Mouse (Mus musculus): Measurements from ENCODE around the gene Ltf.

Ltf gene

DNA sequence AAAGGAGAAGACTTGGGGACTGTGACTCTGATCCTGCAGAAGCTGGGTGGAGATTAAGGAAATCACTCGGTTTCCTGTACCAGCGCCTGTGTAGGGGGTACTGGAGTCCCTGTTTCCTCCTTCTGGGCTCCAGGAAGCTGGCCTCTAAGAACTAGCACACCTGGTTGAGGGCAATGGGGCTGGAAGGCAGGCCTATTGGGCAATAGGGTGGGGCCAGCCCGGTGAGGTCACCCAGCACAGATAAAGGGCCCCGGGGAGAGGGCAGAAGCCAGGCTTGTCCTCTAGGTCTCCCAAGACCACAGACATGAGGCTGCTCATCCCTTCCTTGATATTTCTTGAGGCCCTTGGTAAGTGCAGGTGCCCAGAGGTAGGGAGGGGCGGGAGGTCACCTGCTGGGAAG is at the start of gene Ltf:
Gene Ltf (plus strand): TSS at position 250 of the 400 bp plus-strand sequence.
- in situ Hi-C loops (cut with MboI) = no loop called here

DNA sequence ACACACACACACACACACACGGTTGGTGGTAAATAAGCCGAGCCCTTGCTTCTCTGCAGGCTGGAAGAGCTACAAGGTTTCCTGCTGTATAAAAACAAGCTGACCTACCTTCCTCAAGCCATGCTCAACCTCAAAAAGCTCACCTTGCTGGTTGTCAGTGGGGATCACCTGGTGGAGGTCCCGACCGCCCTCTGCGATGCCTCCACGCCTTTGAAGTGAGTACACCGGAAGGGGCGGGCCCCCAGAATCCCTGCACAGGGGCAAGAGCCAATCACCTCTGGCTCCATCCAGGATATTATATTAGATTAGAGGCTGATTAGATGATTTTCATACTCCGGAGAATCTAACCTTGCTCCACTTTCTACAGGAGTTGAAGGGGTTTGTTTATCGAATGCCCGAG is 39.7 kb upstream of the Ltf start:
- in situ Hi-C loops (cut with MboI) = no loop called here

DNA sequence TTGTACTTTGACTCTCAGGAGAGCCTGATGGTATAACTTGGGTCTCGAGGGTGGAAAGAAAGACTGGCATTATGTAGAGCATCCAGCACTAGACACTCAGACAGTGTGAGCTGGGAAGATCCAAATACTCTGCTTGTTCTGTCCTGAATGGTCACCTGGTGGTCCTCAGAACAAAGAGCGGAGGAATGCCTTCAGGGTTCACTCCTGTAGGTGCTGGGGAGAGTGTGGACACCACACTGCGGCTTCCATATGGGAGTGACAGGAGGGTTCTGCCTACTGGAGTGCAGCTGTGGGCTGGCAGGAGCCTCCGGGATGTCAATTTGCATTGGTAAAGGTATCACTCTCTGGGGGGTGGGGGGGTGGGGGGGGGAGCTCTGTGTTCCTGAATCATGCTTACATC is 36.7 kb upstream of the Ltf start:
- in situ Hi-C loops (cut with MboI) = no loop called here

DNA sequence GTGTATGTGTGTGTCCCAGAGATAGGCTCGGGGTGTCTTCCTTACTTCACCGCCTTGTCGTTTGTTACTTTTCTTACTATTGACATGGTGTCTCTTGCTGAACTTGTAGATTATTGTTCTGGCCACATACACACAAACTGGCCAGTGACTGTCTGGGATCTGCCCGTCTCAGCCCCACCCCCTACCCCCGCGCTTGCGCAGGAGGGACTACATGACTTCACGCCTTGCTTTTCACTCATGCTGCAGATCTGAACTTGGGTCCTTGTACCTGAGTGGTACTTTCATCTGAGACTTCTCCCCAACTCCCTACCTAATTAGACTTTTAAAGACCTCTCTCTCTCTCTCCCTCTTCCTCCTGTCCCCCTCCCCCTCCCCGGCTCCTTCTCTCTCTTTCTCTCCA is 35.0 kb upstream of the Ltf start:
- in situ Hi-C loops (cut with MboI) = no loop called here

DNA sequence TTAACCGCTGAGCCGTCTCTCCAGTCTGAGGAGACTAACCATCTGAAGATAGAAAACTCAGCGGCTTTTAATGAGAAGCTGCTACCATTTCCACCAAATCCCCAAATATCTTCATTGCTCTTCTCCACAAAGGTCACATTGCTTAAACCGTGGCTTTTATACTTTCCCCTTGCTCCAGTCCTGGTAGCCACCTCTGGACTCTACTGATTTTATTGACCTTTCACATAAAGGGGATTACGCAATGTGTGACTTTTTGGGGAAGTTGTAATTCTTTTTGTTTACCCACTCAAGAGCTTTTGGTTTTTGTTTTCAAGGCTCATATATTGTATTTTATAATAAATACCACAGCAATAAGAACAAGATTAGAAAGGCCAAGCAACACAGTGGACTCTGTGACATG is 33.5 kb upstream of the Ltf start:
- in situ Hi-C loops (cut with MboI) = no loop called here

DNA sequence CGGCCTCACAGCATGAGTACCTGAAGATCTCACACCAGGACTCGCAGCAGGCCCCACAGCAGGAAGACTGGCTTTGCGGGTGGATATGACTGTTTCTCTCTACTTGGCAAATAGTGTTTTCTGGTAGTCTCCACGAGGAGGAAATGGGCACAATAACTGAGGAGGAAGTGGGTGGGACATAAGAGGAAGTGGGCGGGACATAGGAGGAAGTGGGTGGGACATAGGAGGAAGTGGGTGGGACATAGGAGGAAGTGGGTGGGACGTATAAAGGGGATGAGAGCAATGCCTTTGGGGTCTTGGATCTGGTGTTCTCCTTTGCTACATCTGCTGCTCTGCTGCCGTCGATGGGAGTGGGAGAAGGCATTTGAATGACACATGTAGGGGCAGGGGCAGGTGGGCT is 33.1 kb upstream of the Ltf start:
- in situ Hi-C loops (cut with MboI) = no loop called here

DNA sequence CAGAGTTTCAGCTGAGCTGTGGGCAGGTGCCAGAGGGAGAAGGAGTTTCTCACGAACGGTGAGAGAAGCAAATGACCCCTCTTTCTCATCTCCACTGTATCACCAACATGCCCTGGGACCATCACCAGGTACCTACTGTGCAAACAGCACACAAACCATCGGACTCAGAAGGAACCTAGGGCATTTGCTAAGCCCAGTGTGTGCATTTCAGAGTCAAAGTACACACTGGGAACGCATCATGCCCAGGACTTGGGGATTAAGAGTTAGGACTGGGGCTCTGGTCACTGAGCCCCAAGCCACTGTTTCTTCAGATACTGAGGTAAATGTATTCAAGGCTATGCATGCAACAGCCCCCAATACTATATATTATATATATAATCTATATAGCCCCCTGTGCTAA is 31.7 kb upstream of the Ltf start:
- in situ Hi-C loops (cut with MboI) = no loop called here

DNA sequence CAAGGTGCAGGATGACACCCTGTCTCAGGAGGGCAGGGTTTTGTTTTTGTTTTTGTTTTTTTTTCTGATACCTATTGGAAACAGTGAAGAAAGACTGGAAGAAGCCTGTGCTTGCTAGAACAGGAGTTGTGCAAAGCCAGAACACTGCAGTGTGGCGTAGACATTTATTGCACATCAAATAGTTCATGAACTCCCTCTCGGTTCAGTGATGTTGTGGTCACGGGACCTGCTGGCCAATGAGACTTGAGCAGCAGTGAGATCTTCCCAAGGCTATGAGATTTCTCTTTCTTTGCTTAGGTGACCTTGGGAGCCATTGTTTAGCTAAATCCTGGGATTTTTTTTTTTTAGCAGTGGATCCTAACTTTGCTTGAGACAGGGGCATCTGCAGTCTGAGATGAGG is 31.0 kb upstream of the Ltf start:
- in situ Hi-C loops (cut with MboI) = no loop called here

DNA sequence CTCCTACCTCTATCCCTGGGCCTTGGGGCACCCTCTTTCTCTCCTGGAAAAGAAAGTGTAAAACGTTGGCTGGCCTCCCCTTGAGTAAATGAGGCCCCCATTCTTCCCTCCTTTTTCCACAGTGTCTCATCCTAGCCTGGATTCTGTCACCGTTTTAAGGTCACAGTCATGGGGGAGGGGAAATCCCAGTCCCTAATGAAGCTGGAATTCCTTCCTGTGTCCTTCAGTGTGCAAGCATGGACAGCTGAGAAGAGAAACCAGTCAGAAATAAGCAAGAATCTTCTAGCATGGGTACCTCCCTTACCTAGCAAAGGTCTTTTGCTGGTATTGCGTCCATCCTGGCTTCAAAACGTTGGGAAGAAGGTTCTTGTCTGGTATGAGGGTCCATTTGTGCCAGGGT is 29.9 kb upstream of the Ltf start:
- in situ Hi-C loops (cut with MboI) = no loop called here

DNA sequence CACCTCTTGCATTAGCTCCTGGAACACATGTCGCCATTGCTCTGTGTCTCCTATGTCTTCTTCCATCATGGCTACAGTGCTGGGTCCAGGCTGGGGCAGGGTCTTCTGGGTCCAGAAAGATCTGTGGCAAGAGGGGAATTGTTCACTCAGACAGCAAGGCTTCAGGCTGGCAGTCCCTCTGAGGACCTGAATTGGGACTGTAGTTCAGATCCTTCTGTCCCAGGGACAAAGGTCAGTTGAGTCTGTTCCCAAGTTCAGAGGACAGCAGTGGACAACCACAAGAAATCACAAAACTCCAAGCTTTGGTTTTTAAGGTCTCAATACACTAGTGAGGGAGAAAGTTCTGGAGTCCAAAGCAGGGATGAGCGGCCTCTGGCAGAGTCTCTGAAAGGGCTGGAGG is 29.5 kb upstream of the Ltf start:
- in situ Hi-C loops (cut with MboI) = no loop called here

DNA sequence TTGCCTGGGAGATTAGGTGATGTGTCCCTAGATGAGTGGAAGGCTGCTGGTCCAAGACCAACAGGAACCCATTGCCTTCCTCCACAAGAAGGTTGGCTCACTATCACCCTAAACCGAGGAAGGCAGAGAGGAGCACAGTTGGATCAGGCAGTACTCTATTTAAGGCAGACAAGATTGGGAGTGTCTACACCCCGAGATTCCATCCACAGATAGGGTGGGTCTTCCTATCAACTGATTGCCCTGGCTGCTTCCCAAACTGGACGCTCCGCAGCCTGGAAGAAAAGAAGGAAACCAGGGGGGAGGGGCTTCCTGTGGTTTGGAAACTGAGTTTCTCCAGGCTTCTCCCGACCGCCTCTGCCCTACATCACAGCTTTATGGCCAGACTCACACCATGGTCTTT is 28.9 kb upstream of the Ltf start, which contains the start of gene Rtp3:
Gene Rtp3 (minus strand): TSS at position 380 of the 400 bp plus-strand sequence.
- in situ Hi-C loops (cut with MboI) = no loop called here

DNA sequence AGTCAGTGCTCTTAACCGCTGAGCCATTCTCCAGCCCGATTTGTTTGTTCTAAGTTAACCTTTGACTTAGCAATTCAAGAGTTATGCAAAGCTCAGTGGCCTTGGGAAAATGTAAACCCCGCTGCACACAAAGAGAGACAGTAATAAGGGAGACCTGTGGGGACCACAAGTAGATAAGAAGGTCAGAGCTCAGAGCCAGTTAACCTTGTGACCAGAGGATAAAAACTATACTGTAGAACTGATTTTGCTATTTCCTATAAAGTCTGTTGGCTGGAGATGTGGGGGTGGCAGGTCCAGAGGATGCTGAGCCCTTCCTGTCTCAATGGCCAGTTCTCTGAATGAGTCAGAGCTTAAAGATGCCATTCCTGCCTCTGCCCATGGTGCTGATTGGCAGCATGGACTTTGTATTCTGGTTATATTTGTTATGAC is 25.8 kb upstream of the Ltf start:
- in situ Hi-C loops (cut with MboI) = no loop called here

DNA sequence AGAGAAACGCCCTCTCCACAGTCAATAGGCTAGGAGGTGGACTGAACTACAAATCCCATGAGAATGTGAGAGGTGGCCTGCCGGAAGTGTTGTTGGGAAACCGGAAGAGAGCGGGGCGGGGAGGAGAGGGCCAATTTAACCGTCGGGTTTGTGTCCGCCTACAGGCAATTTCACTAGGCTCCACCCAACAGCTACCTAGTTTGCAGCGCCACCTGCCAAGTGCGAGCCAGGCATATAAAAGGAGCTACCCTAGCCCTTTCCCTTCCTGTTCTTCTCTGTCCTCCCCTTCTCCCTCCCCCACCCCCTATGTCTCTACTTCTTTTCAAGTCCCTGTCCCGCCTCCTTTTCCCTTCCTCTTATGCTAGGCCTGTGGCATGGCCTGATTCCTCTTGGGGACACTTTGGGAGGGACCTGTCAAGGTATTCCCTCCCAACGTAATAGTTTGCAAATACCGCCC is 24.3 kb upstream of the Ltf start:
- in situ Hi-C loops (cut with MboI) = no loop called here

DNA sequence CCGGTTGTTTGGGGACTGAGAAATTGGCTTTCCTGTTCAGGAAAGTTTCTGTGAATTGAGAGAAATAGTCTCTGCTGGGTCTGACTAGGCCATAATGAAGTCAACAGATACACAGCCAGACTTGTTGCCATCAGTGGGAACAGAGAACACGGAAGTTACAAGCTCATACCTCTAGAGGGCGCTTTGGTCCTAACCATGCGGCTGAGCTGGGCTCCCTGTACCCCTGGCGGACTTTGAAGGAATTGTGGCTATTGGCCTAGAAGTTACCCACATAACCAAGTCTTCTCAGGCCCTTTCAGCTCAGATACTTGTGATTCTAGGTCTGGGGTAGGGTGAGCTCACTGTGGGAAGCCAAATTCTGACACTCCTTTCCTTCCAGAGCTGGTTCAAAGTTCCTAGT is 21.8 kb upstream of the Ltf start:
- in situ Hi-C loops (cut with MboI) = no loop called here

DNA sequence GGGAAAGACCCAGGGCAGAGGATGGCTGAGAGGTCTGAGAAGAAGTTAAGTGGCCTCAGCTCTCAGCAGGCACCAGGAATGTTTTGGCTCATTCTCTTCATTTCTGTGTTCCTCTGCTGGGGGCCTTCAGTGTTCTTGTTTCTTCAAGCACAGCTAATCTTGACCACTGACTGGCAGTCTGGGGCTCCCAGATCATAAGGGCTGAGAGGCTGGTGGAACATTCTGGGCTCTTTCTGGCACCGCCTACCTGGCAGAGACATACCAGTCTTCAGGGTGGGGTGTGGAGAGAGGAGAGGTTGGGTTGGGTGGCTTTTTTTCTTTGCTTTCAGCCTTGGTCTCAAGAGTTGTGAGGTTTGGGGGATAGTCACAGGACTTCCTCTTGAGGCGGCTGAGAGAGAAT is 20.0 kb upstream of the Ltf start:
- in situ Hi-C loops (cut with MboI) = no loop called here

DNA sequence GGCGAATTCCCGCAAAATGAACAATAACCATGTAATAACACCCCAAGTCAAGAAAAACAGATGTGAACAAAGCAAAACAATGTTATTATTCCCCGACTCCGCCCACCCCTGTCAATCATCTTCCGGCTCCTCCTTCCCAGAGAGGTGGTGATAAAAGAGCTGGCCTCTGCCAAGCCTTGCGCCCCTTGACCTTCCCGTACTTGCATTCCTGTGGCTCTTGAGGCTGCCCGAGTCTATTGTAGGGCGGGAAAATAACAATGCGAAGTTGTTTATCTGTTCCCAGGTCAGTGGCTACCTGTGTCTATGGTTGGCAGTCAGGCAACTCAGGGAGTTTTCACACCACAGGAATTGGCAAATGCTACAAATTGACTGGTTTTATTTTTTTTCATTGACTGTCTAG is 19.2 kb upstream of the Ltf start:
- in situ Hi-C loops (cut with MboI) = no loop called here

DNA sequence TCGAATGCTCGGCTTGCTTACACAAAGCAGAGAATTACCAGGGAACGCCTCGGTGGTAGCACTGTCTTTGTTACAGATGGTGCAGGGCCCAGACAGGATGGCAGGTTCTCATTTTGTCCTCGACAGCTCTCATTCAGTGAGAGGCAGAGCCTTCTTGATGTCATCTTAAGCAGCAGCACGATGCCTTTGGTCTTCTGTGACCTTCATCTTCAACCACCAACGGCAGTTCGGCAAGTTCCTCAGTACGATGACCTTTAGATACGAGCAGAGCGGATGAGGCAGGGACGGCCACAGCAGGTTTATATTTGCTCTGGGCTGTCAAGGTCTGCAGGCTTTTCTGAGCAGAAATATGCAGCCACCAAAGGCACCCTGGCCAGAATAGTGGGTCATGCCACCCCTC is 17.4 kb upstream of the Ltf start:
- in situ Hi-C loops (cut with MboI) = no loop called here

DNA sequence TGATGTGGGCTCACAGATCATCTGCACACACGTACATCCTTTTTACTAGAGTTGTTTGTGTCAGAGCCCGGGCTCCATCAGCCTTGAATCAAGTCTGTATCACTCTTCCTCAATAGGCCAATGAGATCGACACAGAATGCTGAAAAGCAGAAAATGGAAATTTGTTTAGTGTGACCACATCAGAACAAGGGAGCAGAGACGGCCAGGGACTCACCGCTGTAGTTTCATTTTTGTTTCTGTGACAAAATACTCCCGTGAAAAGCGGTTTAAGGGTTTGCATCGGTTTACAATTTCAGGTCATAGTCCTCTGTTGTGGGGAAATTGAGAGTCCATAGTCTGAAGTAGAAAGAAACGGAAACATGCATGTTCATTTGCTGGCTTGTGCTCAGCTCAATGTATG is 15.8 kb upstream of the Ltf start:
- in situ Hi-C loops (cut with MboI) = no loop called here

DNA sequence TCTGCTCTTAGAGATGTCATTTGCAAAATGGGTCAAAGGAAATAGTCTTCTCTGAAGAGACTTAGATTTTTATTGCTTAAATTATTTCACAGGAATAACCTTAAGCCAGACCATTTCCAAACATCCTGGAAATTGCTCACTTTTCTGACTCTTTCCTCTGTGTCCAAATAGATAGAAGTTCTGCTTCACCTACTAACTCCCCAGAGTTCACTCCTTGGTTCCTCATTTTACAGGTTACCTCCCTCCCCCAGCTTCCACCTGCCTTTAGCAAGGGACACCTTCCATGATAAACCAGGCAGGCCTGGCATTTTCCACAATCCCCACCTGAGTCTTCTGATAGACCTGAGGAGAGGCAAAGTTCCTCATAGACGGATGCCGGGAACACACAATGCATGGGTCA is 12.5 kb upstream of the Ltf start:
- in situ Hi-C loops (cut with MboI) = no loop called here

DNA sequence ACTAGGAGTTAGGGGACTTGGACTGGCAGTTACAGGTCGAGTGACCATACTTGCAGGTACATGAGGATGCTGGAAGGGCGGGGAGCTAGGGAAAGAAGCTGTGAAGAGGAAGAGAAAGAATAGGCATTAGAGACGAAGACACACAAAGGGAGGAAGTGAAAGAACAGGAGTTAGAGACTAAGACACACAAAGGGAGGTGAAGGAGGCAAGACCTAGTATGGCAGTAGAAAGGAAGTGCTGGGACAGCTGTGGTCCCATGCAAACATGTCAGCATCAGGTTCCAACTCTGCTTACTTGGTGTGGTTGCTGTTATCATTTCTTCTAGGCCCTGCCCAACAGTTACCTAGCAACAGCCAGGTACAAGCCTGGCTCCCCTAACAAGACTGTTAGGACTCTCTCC is 9.3 kb upstream of the Ltf start:
- in situ Hi-C loops (cut with MboI) = no loop called here

DNA sequence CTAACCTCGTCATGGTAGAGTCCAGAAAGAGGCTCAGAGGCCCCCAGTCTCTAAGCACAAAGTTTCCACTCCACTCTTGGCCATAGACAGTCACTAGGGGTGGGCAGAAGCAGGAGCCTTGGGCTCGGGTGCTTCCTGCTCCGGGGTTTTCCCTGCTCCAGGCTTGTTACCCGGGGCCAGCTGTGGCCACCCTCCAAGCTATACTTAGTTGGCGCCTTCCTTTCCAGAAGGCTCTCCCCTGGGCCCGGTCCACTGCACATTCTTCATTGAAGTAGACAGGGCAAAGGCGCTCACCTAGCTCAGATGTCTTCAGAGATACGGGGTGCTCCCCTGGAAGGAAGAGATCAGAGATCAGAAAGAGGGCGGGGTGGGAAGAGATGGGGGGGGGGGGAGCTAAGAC is 7.5 kb upstream of the Ltf start:
- in situ Hi-C loops (cut with MboI) = no loop called here

DNA sequence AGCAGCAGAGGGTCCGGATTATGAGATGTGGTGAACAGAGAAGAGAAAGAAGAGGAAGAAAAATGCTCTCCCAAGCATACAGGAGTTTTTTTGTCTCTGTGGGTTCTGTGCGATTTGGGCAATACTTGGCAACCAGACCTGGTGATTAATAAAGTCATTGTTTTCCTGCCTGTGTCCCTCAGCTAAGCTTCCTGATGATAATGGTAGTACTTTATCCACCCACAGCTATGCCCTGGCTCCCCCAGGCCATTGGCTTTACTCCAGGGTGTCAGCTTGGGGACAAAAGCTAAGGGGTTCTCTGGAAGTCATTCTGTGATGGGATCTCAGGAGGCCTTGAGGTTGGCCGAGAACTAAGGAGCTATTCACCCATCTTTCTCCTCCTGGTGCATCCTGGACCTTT is 7.0 kb upstream of the Ltf start:
- in situ Hi-C loops (cut with MboI) = no loop called here

DNA sequence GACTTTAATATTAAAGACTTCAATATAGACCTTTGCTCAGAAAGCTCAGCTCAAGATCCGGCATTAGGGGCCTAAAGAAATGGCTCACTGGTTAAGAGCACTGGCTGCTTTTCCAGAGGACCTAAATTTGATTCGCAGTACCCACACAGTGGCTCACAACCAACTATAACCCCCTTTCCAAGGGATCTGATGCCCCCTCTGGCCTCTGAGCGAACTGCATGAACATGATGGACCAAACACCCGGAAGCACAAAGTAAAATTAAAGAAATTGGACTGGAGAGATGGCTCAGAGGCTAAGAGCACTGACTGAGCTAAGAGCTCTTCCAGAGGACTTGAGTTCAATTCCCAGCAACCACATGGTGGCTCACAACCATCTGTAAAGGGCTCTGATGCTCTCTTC is 3.4 kb upstream of the Ltf start:
- in situ Hi-C loops (cut with MboI) = no loop called here

DNA sequence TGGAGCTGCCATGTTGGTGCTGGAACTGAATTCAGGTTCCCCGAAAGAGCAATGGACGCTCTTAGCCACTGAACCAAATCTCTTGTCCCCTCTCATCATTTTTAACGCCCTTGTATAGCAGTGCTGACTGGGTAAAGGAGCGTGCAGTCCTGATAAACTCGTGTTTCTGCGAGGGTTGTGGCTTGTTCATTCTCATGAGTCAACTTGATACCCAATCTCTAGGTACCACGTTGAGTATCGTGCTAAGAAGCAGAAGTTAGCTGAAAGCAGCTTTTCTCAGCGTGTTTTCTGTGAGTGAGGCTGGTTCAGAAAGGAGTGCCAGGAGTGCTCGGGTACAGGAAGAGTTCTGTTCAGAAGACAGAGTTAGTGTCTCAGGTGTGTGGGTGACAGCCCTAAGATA is 7.7 kb downstream of the Ltf start:
- in situ Hi-C loops (cut with MboI) = no loop called here

DNA sequence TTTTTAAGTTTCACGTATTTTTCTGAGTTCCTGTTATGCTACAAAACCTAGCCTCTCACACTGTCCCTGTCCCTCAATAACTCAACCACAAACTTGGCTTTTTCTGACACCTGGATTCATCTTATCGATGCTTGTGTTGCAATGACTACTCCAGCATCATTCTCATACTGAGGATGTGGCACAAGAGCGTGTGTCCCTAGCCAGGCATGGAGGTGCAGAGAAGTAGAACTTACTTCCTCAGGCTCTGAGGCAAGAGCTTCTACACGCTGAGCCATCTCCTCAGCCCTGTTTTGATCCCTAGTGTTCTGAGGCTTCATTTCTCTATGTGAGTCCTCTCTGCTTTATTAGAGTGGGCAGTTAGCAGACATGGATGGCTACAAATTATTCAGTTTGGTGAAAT is 14.6 kb downstream of the Ltf start:
- in situ Hi-C loops (cut with MboI) = no loop called here

Data from mature B cell (primary cell).